Mouse (Mus musculus): ENCODE results near the gene D930020B18Rik. TPM values are rescaled to one million over a fixed set of nuclear protein-coding genes. Genes with fewer than 3 reads are reported as not detected.

The D930020B18Rik gene
- total RNA-seq (2021): under 1 TPM; 0.23 to 0.60 TPM
- long read RNA-seq, experiment 1, partial matches to known transcripts: 0 of 3 reads
- long read RNA-seq, experiment 1, other reads (novel, unspliced or antisense): 3 of 3 reads
- long read RNA-seq, experiment 2, partial matches to known transcripts: 0 of 1 reads
- long read RNA-seq, experiment 2, other reads (novel, unspliced or antisense): 1 of 1 reads

GRCm38 (mm10) chr10:121641272-121642053 is at the start of gene D930020B18Rik:
Gene D930020B18Rik (plus strand): TSS chr10:121641588.
- peak in 1 of 2 experiments; percentile 16 for DNase-seq (ENCODE audit: low spot score in 2 of 2)

- no peak for DNase-seq (ENCODE audit: low spot score in 2 of 2)
Observed at GRCm38 (mm10) chr10:121596580-121596979, 44.8 kb upstream of the D930020B18Rik start.

GRCm38 (mm10) chr10:121601272-121601671 is 40.1 kb upstream of the D930020B18Rik start:
- no peak for DNase-seq (ENCODE audit: low spot score in 2 of 2)

- DNase-seq (ENCODE audit: low spot score in 2 of 2): no peak
Observed at GRCm38 (mm10) chr10:121603556-121603955, 37.8 kb upstream of the D930020B18Rik start.

- no peak for DNase-seq (ENCODE audit: low spot score in 2 of 2)
Observed at GRCm38 (mm10) chr10:121604632-121605344, 36.6 kb upstream of the D930020B18Rik start.

GRCm38 (mm10) chr10:121608177-121608576 is 33.2 kb upstream of the D930020B18Rik start:
- DNase-seq (ENCODE audit: low spot score in 2 of 2): no peak

GRCm38 (mm10) chr10:121611587-121611986 is 29.8 kb upstream of the D930020B18Rik start:
- no peak for DNase-seq (ENCODE audit: low spot score in 2 of 2)

GRCm38 (mm10) chr10:121612448-121612847 is 28.9 kb upstream of the D930020B18Rik start:
- DNase-seq (ENCODE audit: low spot score in 2 of 2): no peak

GRCm38 (mm10) chr10:121613570-121613969 is 27.8 kb upstream of the D930020B18Rik start:
- DNase-seq (ENCODE audit: low spot score in 2 of 2): no peak

- no peak for DNase-seq (ENCODE audit: low spot score in 2 of 2)
Observed at GRCm38 (mm10) chr10:121615146-121615870, 26.1 kb upstream of the D930020B18Rik start.

GRCm38 (mm10) chr10:121615935-121616334 is 25.5 kb upstream of the D930020B18Rik start:
- no peak for DNase-seq (ENCODE audit: low spot score in 2 of 2)

- no peak for DNase-seq (ENCODE audit: low spot score in 2 of 2)
Observed at GRCm38 (mm10) chr10:121622431-121622830, 19.0 kb upstream of the D930020B18Rik start.

GRCm38 (mm10) chr10:121623670-121624069 is 17.7 kb upstream of the D930020B18Rik start:
- DNase-seq (ENCODE audit: low spot score in 2 of 2): no peak

- no peak for DNase-seq (ENCODE audit: low spot score in 2 of 2)
Observed at GRCm38 (mm10) chr10:121625006-121625405, 16.4 kb upstream of the D930020B18Rik start.

GRCm38 (mm10) chr10:121625407-121626185 is 15.8 kb upstream of the D930020B18Rik start:
- no peak for DNase-seq (ENCODE audit: low spot score in 2 of 2)

- DNase-seq (ENCODE audit: low spot score in 2 of 2): peak; percentile 97 to 99
Observed at GRCm38 (mm10) chr10:121626186-121626882, 15.1 kb upstream of the D930020B18Rik start, which contains the start of gene Xpot. Gene Xpot (minus strand): TSS chr10:121626332.

GRCm38 (mm10) chr10:121627216-121627852 is 14.1 kb upstream of the D930020B18Rik start:
- DNase-seq (ENCODE audit: low spot score in 2 of 2): no peak

- no peak for DNase-seq (ENCODE audit: low spot score in 2 of 2)
Observed at GRCm38 (mm10) chr10:121628561-121629040, 12.8 kb upstream of the D930020B18Rik start.

- DNase-seq (ENCODE audit: low spot score in 2 of 2): no peak
Observed at GRCm38 (mm10) chr10:121634159-121634558, 7.2 kb upstream of the D930020B18Rik start.
